Mouse (Mus musculus) limb, embryonic 11.5 days (tissue): ENCODE measurements at regions not wholly inside any gene's neighbourhood (a gene's known extent, or its start where the extent isn't known, plus 50 kb on each side); places are given as distances from the start of the nearest gene placed in this dataset.
A peak's percentile ranks its signal among the peaks of the same experiment; 100 is the strongest.

ENCODE experiments used
- ATAC-seq: fragments of 200-750 bp; cut with Nextera tagmentation; 2 replicates; pipeline ENCODE4 v1.8.0; 2017; ENCODE audit warnings: low read depth; ENCODE audit not compliant: insufficient number of reproducible peaks, low FRiP score, low TSS enrichment
- DNase-seq: peaks from one replicate; pipeline ENCODE4 v3.0.0-alpha.2; 2015; ENCODE audit warnings: low spot score
- H3K27ac ChIP-seq: fragments of 300-500 bp; sonication (generic); replicated peaks from 2 replicates; pipeline ENCODE4 v1.5.1; 2014; ENCODE audit warnings: low read depth, mild to moderate bottlenecking, low read length
- H3K27me3 ChIP-seq: fragments of 300-500 bp; sonication (generic); 2 replicates; pipeline ENCODE4 v1.6.1; 2014; ENCODE audit warnings: mild to moderate bottlenecking, low read length, mixed read lengths; ENCODE audit not compliant: control insufficient read depth, insufficient read depth
- H3K36me3 ChIP-seq: fragments of 300-500 bp; sonication (generic); 2 replicates; pipeline ENCODE4 v1.6.1; 2014; ENCODE audit warnings: mild to moderate bottlenecking, low read length, moderate library complexity, mixed read lengths; ENCODE audit not compliant: control insufficient read depth, insufficient read depth
- H3K4me1 ChIP-seq: fragments of 300-500 bp; sonication (generic); 2 replicates; pipeline ENCODE4 v1.6.1; 2014; ENCODE audit warnings: low read length, mixed read lengths; ENCODE audit not compliant: control insufficient read depth, insufficient read depth
- H3K4me2 ChIP-seq: fragments of 300-500 bp; sonication (generic); 2 replicates; pipeline ENCODE4 v1.6.1; 2014; ENCODE audit warnings: low read depth, mild to moderate bottlenecking, moderate library complexity; ENCODE audit not compliant: severe bottlenecking
- H3K4me3 ChIP-seq: fragments of 300-500 bp; sonication (generic); 2 replicates; pipeline ENCODE4 v1.5.1; 2014; ENCODE audit warnings: low read depth, low read length
- H3K9ac ChIP-seq: fragments of 300-500 bp; sonication (generic); 2 replicates; pipeline ENCODE4 v1.6.1; 2014; ENCODE audit warnings: mild to moderate bottlenecking, low read length
- H3K9me3 ChIP-seq: fragments of 300-500 bp; sonication (generic); 2 replicates; pipeline ENCODE4 v1.6.1; 2016; ENCODE audit warnings: low read length; ENCODE audit not compliant: control insufficient read depth
- WGBS: fragments of 180-500 bp; shearing (Covaris S2); extraction: QIAGEN DNeasy Blood & Tissue Kit; methylation state at CpG from one replicate; pipeline ENCODE4 v1.1.7; 2014; 5-methylcytosine and 5-hydroxymethylcytosine counted together

GRCm38 (mm10) chr12:109897861-109898385 lies 297.8 kb upstream of the Rtl1 start:
- no peak overlapping the region for H3K9ac ChIP-seq
- WGBS: 80% methylated on average over 11 of the region's 11 CpGs
- H3K27ac ChIP-seq: no peak overlapping the region
- DNase-seq: no peak
- H3K36me3 ChIP-seq: no peaks in the 10 kb centered on the region
- H3K9me3 ChIP-seq: no peaks in the 10 kb centered on the region
- ATAC-seq: no peak
- no peak overlapping the region for H3K4me3 ChIP-seq
- peaks cover 10% of the 10 kb centered on the region for H3K4me1 ChIP-seq
- no peak overlapping the region for H3K4me2 ChIP-seq
- no peaks in the 10 kb centered on the region for H3K27me3 ChIP-seq

GRCm38 (mm10) chr12:109899420-109899819 lies 299.3 kb upstream of the Rtl1 start:
- no peaks in the 10 kb centered on the region for H3K36me3 ChIP-seq
- no peak overlapping the region for H3K4me2 ChIP-seq
- DNase-seq (no peak), ATAC-seq (no peak)
- H3K4me3 ChIP-seq: no peak overlapping the region
- H3K27me3 ChIP-seq: no peaks in the 10 kb centered on the region
- no peaks in the 10 kb centered on the region for H3K9me3 ChIP-seq
- H3K9ac ChIP-seq: no peak overlapping the region
- peaks cover 10% of the 10 kb centered on the region for H3K4me1 ChIP-seq
- no peak overlapping the region for H3K27ac ChIP-seq
- WGBS: 53% methylated on average over 3 of the region's 3 CpGs

GRCm38 (mm10) chr12:109910966-109911495 lies 310.9 kb upstream of the Rtl1 start:
- H3K4me2 ChIP-seq: no peak overlapping the region
- H3K9me3 ChIP-seq: no peaks in the 10 kb centered on the region
- H3K4me3 ChIP-seq: no peak overlapping the region
- DNase-seq (no peak), ATAC-seq (no peak)
- H3K36me3 ChIP-seq: no peaks in the 10 kb centered on the region
- peaks cover 11% of the 10 kb centered on the region for H3K4me1 ChIP-seq
- H3K9ac ChIP-seq: no peak overlapping the region
- no peaks in the 10 kb centered on the region for H3K27me3 ChIP-seq
- H3K27ac ChIP-seq: no peak overlapping the region
- WGBS: 33% methylated on average over 9 of the region's 9 CpGs

- no peak for ATAC-seq
- Histone ChIP-seq H3K36me3 (no peaks in the 10 kb centered on the region), H3K9me3 (no peaks in the 10 kb centered on the region), H3K27ac (no peak overlapping the region), H3K4me1 (peaks cover 11% of the 10 kb centered on the region), H3K9ac (no peak overlapping the region), H3K4me2 (no peak overlapping the region), H3K27me3 (no peaks in the 10 kb centered on the region), H3K4me3 (no peak overlapping the region)
- no peak for DNase-seq
- 69% methylated on average over 9 of the region's 9 CpGs for WGBS
These were observed 311.4 kb upstream of the Rtl1 start for GRCm38 (mm10) chr12:109911506-109911905.

DNA sequence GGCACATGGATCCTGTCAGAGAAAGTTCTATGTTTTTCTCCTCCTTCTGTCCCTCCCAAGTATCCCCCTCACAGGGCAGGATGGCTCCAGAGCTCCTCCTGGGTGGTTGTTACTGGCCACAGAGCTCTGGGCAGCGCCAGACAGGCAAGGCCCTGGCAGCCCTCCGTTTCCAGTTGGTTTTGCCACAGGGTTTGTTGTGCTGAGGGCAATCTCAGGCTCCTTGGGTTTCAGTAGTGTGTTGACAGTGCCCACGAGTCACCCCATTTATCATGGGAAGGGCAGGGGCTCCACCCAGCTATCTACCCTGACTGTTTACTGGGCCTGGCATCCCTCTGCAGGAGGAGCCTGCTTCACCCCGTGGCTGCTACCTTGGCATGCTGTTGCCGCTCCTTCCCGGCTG lies 317.6 kb upstream of the Rtl1 start:
- Histone ChIP-seq H3K36me3 (no peaks in the 10 kb centered on the region), H3K4me1 (peaks cover 20% of the 10 kb centered on the region), H3K9ac (no peak overlapping the region), H3K4me2 (no peak overlapping the region), H3K27ac (no peak overlapping the region), H3K9me3 (no peaks in the 10 kb centered on the region), H3K4me3 (no peak overlapping the region), H3K27me3 (no peaks in the 10 kb centered on the region)
- 73% methylated on average over 6 of the region's 6 CpGs for WGBS
- DNase-seq (no peak), ATAC-seq (no peak)

DNA sequence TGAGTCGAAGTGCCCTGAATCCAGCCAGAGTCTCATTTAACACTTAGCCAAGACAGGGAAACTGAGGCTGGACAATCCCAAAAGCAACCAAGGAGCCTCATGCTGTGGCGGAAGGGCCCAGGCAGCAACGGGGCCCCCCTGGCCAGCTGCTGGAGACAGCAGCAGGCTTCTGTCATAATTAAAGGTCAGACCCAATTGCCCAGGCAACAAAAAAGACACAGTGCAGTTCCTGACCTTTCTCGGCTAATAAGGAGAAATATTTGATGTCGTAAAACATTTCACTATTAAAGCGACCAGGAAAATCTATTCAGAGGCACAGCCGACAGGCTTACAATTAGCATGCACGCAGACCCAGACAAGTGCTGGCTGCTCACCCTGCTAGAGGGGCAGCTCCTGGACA lies 318.8 kb upstream of the Rtl1 start:
- no peak for ATAC-seq

DNA sequence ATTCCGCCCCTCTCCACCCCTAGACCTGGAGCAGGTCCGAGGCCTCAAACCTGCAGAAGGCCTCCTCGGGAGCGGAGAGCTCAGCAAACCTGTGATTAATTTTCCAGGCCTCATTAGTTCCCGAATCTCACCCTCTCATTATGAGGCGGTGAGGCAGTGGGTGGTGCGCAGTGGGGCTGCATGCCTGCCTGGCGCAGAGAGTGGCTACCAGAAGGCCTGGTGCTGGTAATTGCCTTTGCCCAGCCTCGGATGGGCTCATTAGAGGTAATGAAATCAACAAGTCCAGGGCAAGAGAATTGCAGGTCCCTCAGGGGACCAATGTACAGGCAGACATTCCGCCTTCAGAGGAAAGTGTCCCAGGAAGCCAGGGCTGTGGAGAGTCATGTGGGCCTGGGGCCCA lies 322.0 kb upstream of the Rtl1 start:
- peaks cover 18% of the 10 kb centered on the region for H3K4me1 ChIP-seq
- DNase-seq (peak; percentile 68), ATAC-seq (peak; percentile 45; the same call in 1 of the 2 replicates)
- 26% methylated on average over 10 of the region's 10 CpGs for WGBS
- H3K4me3 ChIP-seq: no peak overlapping the region
- H3K9ac ChIP-seq: no peak overlapping the region
- peak overlapping the region; percentile 69 for H3K27ac ChIP-seq
- no peaks in the 10 kb centered on the region for H3K9me3 ChIP-seq
- no peaks in the 10 kb centered on the region for H3K36me3 ChIP-seq
- no peak overlapping the region; the same call in 1 of the 2 replicates for H3K4me2 ChIP-seq
- no peaks in the 10 kb centered on the region for H3K27me3 ChIP-seq

More for the DNA sequence above, 318.8 kb upstream of the Rtl1 start:
- H3K4me2 ChIP-seq: no peak overlapping the region
- H3K9ac ChIP-seq: no peak overlapping the region
- WGBS: 42% methylated on average over 8 of the region's 8 CpGs
- no peaks in the 10 kb centered on the region for H3K27me3 ChIP-seq
- H3K27ac ChIP-seq: no peak overlapping the region
- no peak overlapping the region for H3K4me3 ChIP-seq
- no peak for DNase-seq
- peaks cover 18% of the 10 kb centered on the region for H3K4me1 ChIP-seq
- no peaks in the 10 kb centered on the region for H3K36me3 ChIP-seq
- no peaks in the 10 kb centered on the region for H3K9me3 ChIP-seq

DNA sequence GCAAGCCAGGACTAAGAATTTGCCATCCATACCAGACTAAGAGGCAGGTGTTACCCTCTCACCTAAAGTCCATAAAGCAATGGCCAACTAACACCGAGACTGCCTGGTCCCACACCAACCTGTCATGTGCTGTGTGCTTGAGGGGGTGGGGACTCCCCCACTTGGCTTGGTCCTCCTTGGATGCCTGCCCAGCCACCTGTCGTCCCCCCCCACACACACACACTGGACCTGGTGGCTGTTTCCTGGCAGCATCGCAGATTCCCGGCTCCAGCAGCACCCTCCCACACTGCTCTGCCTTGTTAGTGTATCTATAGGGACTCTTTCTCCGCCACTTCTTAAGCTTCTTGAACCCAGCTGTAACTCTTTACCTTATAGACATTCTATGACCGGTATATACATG lies 325.7 kb upstream of the Rtl1 start:
- 86% methylated on average over 6 of the region's 6 CpGs for WGBS
- ATAC-seq (no peak), DNase-seq (no peak)
- Histone ChIP-seq H3K4me2 (no peak overlapping the region), H3K4me1 (peaks cover 10% of the 10 kb centered on the region), H3K9me3 (no peaks in the 10 kb centered on the region; the same call in 1 of the 2 replicates), H3K36me3 (no peaks in the 10 kb centered on the region), H3K4me3 (no peak overlapping the region), H3K9ac (no peak overlapping the region), H3K27ac (no peak overlapping the region), H3K27me3 (no peaks in the 10 kb centered on the region)

- H3K9ac ChIP-seq: no peak overlapping the region
- 60% methylated on average over 12 of the region's 12 CpGs for WGBS
- ATAC-seq (no peak), DNase-seq (no peak)
- no peak overlapping the region for H3K4me3 ChIP-seq
- no peak overlapping the region for H3K27ac ChIP-seq
- no peaks in the 10 kb centered on the region for H3K27me3 ChIP-seq
- no peak overlapping the region for H3K4me2 ChIP-seq
- H3K9me3 ChIP-seq: no peaks in the 10 kb centered on the region; the same call in 1 of the 2 replicates
- H3K4me1 ChIP-seq: peaks cover 8% of the 10 kb centered on the region
- H3K36me3 ChIP-seq: no peaks in the 10 kb centered on the region
These were observed 326.5 kb upstream of the Rtl1 start for GRCm38 (mm10) chr12:109926643-109927042.
